Mouse (Mus musculus): ENCODE measurements around the gene Mrpl2.

- no peak for TF ChIP-seq POLR2A (IDR thresholded peaks at IDR 0.05; ENCODE audit: insufficient read depth, low read depth, low read length)
- no peak for TF ChIP-seq CTCF (IDR thresholded peaks at IDR 0.05; ENCODE audit: insufficient read depth, low read depth, low read length)
Observed at GRCm38 (mm10) chr17:46613229-46613628, 32.8 kb upstream of the Mrpl2 start.
